Mouse (Mus musculus): ENCODE data around the gene Il2rb. TPM values are rescaled to one million over a fixed set of nuclear protein-coding genes. Genes with fewer than 3 reads are reported as not detected.

Gene Il2rb
- polyA plus RNA-seq, 2 experiments: 0.15 to 0.39 TPM

- no peak overlapping the region for H3K27ac ChIP-seq (replicated peaks; ENCODE audit: low read depth, low read length)
- no peak overlapping the region for H3K9ac ChIP-seq (ENCODE audit: low read depth, low read length, severe bottlenecking)
- no peaks in the 10 kb centered on the region for H3K36me3 ChIP-seq (ENCODE audit: control insufficient read depth, insufficient read depth, low read length)
- no peak for TF ChIP-seq POLR2A (IDR thresholded peaks at IDR 0.05; ENCODE audit: borderline replicate concordance, extremely low read depth, insufficient read depth, insufficient read length)
- no peaks in the 10 kb centered on the region; the same call in 1 of the 2 replicates for H3K27me3 ChIP-seq (ENCODE audit: control insufficient read depth, insufficient read depth, low read length)
- WGBS: 53% methylated on average over 3 of the region's 3 CpGs
- no peaks in the 10 kb centered on the region for H3K9me3 ChIP-seq (ENCODE audit: control insufficient read depth, low read length)
- ATAC-seq (ENCODE audit: low FRiP score, low read depth) (no peak), DNase-seq (ENCODE audit: low spot score) (no peak)
- no peak overlapping the region for H3K4me3 ChIP-seq (replicated peaks; ENCODE audit: low read length)
- no peak overlapping the region for H3K4me2 ChIP-seq (replicated peaks; ENCODE audit: low read depth, low read length, severe bottlenecking)
- peaks cover 5% of the 10 kb centered on the region; the same call in 1 of the 2 replicates for H3K4me1 ChIP-seq (ENCODE audit: control insufficient read depth, insufficient read depth, low read length)
Measured at GRCm38 (mm10) chr15:78541606-78542005, 46.5 kb upstream of the Il2rb start.

GRCm38 (mm10) chr15:78541036-78541435, 46.0 kb upstream of the Il2rb start:
- no peak for ATAC-seq (ENCODE audit: low FRiP score, low read depth)
- DNase-seq (ENCODE audit: low spot score): no peak
- Histone ChIP-seq H3K9ac (ENCODE audit: low read depth, low read length, severe bottlenecking) (no peak overlapping the region; the same call in 1 of the 2 replicates), H3K4me3 (replicated peaks; ENCODE audit: low read length) (no peak overlapping the region), H3K36me3 (ENCODE audit: control insufficient read depth, insufficient read depth, low read length) (no peaks in the 10 kb centered on the region), H3K27ac (replicated peaks; ENCODE audit: low read depth, low read length) (no peak overlapping the region), H3K4me2 (replicated peaks; ENCODE audit: low read depth, low read length, severe bottlenecking) (no peak overlapping the region), H3K4me1 (ENCODE audit: control insufficient read depth, insufficient read depth, low read length) (peaks cover 5% of the 10 kb centered on the region; the same call in 1 of the 2 replicates), H3K27me3 (ENCODE audit: control insufficient read depth, insufficient read depth, low read length) (no peaks in the 10 kb centered on the region; the same call in 1 of the 2 replicates), H3K9me3 (ENCODE audit: control insufficient read depth, low read length) (no peaks in the 10 kb centered on the region)
- 75% methylated on average over 3 of the region's 3 CpGs for WGBS
- TF ChIP-seq POLR2A (IDR thresholded peaks at IDR 0.05; ENCODE audit: borderline replicate concordance, extremely low read depth, insufficient read depth, insufficient read length): no peak

- no peak for TF ChIP-seq POLR2A (IDR thresholded peaks at IDR 0.05; ENCODE audit: borderline replicate concordance, extremely low read depth, insufficient read depth, insufficient read length)
- H3K4me1 ChIP-seq (ENCODE audit: control insufficient read depth, insufficient read depth, low read length): peaks cover 8% of the 10 kb centered on the region
Measured at GRCm38 (mm10) chr15:78535723-78536421, 40.8 kb upstream of the Il2rb start.

GRCm38 (mm10) chr15:78533346-78533835, 38.3 kb upstream of the Il2rb start:
- no peaks in the 10 kb centered on the region for H3K27me3 ChIP-seq (ENCODE audit: control insufficient read depth, insufficient read depth, low read length)
- H3K9me3 ChIP-seq (ENCODE audit: control insufficient read depth, low read length): no peaks in the 10 kb centered on the region
- H3K4me2 ChIP-seq (replicated peaks; ENCODE audit: low read depth, low read length, severe bottlenecking): no peak overlapping the region
- H3K36me3 ChIP-seq (ENCODE audit: control insufficient read depth, insufficient read depth, low read length): no peaks in the 10 kb centered on the region
- 0 out of 2 replicates have a peak overlapping the region, but pooled peaks have one; percentile 21 for H3K9ac ChIP-seq (ENCODE audit: low read depth, low read length, severe bottlenecking)
- DNase-seq (ENCODE audit: low spot score) (no peak), ATAC-seq (ENCODE audit: low FRiP score, low read depth) (no peak)
- WGBS: 71% methylated on average over 10 of the region's 10 CpGs
- H3K4me3 ChIP-seq (replicated peaks; ENCODE audit: low read length): no peak overlapping the region
- TF ChIP-seq POLR2A (IDR thresholded peaks at IDR 0.05; ENCODE audit: borderline replicate concordance, extremely low read depth, insufficient read depth, insufficient read length): no peak
- H3K4me1 ChIP-seq (ENCODE audit: control insufficient read depth, insufficient read depth, low read length): peaks cover 22% of the 10 kb centered on the region
- H3K27ac ChIP-seq (replicated peaks; ENCODE audit: low read depth, low read length): no peak overlapping the region

More at GRCm38 (mm10) chr15:78535723-78536421, 40.8 kb upstream of the Il2rb start:
- H3K4me2 ChIP-seq (replicated peaks; ENCODE audit: low read depth, low read length, severe bottlenecking): no peak overlapping the region
- no peak overlapping the region for H3K4me3 ChIP-seq (replicated peaks; ENCODE audit: low read length)
- H3K36me3 ChIP-seq (ENCODE audit: control insufficient read depth, insufficient read depth, low read length): no peaks in the 10 kb centered on the region
- H3K27ac ChIP-seq (replicated peaks; ENCODE audit: low read depth, low read length): no peak overlapping the region
- no peak overlapping the region for H3K9ac ChIP-seq (ENCODE audit: low read depth, low read length, severe bottlenecking)
- no peaks in the 10 kb centered on the region for H3K27me3 ChIP-seq (ENCODE audit: control insufficient read depth, insufficient read depth, low read length)
- ATAC-seq (ENCODE audit: low FRiP score, low read depth) (no peak), DNase-seq (ENCODE audit: low spot score) (no peak)
- WGBS: 53% methylated on average over 10 of the region's 10 CpGs
- H3K9me3 ChIP-seq (ENCODE audit: control insufficient read depth, low read length): no peaks in the 10 kb centered on the region

- Histone ChIP-seq H3K36me3 (ENCODE audit: control insufficient read depth, insufficient read depth, low read length) (no peaks in the 10 kb centered on the region), H3K4me1 (ENCODE audit: control insufficient read depth, insufficient read depth, low read length) (peaks cover 25% of the 10 kb centered on the region), H3K9ac (ENCODE audit: low read depth, low read length, severe bottlenecking) (0 out of 2 replicates have a peak overlapping the region, but pooled peaks have one; percentile 21), H3K27me3 (ENCODE audit: control insufficient read depth, insufficient read depth, low read length) (no peaks in the 10 kb centered on the region), H3K4me3 (replicated peaks; ENCODE audit: low read length) (no peak overlapping the region), H3K9me3 (ENCODE audit: control insufficient read depth, low read length) (no peaks in the 10 kb centered on the region), H3K4me2 (replicated peaks; ENCODE audit: low read depth, low read length, severe bottlenecking) (no peak overlapping the region), H3K27ac (replicated peaks; ENCODE audit: low read depth, low read length) (no peak overlapping the region)
- WGBS: 72% methylated on average over 10 of the region's 10 CpGs
- ATAC-seq (ENCODE audit: low FRiP score, low read depth) (no peak), DNase-seq (ENCODE audit: low spot score) (no peak)
- TF ChIP-seq POLR2A (IDR thresholded peaks at IDR 0.05; ENCODE audit: borderline replicate concordance, extremely low read depth, insufficient read depth, insufficient read length): no peak
Measured at GRCm38 (mm10) chr15:78532566-78533345, 37.7 kb upstream of the Il2rb start.

Data from limb, embryonic 14.5 days (tissue).